Mouse (Mus musculus) intestine, embryonic 15.5 days (tissue): Measurements from ENCODE around the gene Pigw. TPM values are rescaled to one million over a fixed set of nuclear protein-coding genes. Genes with fewer than 3 reads are reported as not detected.

Source experiments
- ATAC-seq: fragments of 200-750 bp; cut with Nextera tagmentation; 2 replicates; pipeline ENCODE4 v1.8.0; 2017; ENCODE audit warnings: moderate TSS enrichment, moderate library complexity
- H3K27ac ChIP-seq: fragments of 300-500 bp; sonication (generic); 2 replicates; pipeline ENCODE4 v1.5.1; 2015; ENCODE audit warnings: mild to moderate bottlenecking, inconsistent platforms
- H3K27me3 ChIP-seq: fragments of 300-500 bp; sonication (generic); replicated peaks from 2 replicates; pipeline ENCODE4 v1.6.1; 2015; ENCODE audit warnings: inconsistent platforms
- H3K36me3 ChIP-seq: fragments of 300-500 bp; sonication (generic); 2 replicates; pipeline ENCODE4 v1.6.1; 2015; ENCODE audit warnings: inconsistent platforms
- H3K4me1 ChIP-seq: fragments of 300-500 bp; sonication (generic); replicated peaks from 2 replicates; pipeline ENCODE4 v1.6.1; 2015; ENCODE audit warnings: inconsistent platforms
- H3K4me2 ChIP-seq: fragments of 300-500 bp; sonication (generic); replicated peaks from 2 replicates; pipeline ENCODE4 v1.6.1; 2015; ENCODE audit warnings: mild to moderate bottlenecking, inconsistent platforms
- H3K4me3 ChIP-seq: fragments of 300-500 bp; sonication (generic); replicated peaks from 2 replicates; pipeline ENCODE4 v1.5.1; 2015; ENCODE audit warnings: inconsistent platforms
- H3K9ac ChIP-seq: fragments of 300-500 bp; sonication (generic); 2 replicates; pipeline ENCODE4 v1.6.1; 2015; ENCODE audit warnings: inconsistent platforms
- H3K9me3 ChIP-seq: fragments of 300-500 bp; sonication (generic); 2 replicates; pipeline ENCODE4 v1.6.1; 2016; ENCODE audit warnings: inconsistent platforms
- WGBS: fragments of 180-500 bp; shearing (Covaris S2); methylation state at CpG from one replicate; pipeline ENCODE4 v1.1.7; 2015; 5-methylcytosine and 5-hydroxymethylcytosine counted together
- polyA plus RNA-seq: library from polyadenylated mRNA; unstranded; fragments of >200 nt; fragmentation: Nextera tagmentation; extraction: Ambion mirVana; gene quantifications from 2 replicates; pipeline ENCODE4 v1.2.1, GENCODE M21; 2015

The Pigw gene
- polyA plus RNA-seq, 1 experiment from 2014 or later = 3.4 TPM

GRCm38 (mm10) chr11:84904597-84905144 lies 24.6 kb upstream of the Pigw start:
- Histone ChIP-seq H3K27ac (no peak overlapping the region), H3K27me3 (no peaks in the 10 kb centered on the region), H3K4me2 (no peak overlapping the region), H3K4me1 (no peaks in the 10 kb centered on the region), H3K36me3 (peaks cover 37% of the 10 kb centered on the region), H3K9me3 (no peaks in the 10 kb centered on the region), H3K4me3 (no peak overlapping the region), H3K9ac (no peak overlapping the region)
- ATAC-seq = no peak
- 84% methylated on average over 9 of the region's 9 CpGs for WGBS

DNA sequence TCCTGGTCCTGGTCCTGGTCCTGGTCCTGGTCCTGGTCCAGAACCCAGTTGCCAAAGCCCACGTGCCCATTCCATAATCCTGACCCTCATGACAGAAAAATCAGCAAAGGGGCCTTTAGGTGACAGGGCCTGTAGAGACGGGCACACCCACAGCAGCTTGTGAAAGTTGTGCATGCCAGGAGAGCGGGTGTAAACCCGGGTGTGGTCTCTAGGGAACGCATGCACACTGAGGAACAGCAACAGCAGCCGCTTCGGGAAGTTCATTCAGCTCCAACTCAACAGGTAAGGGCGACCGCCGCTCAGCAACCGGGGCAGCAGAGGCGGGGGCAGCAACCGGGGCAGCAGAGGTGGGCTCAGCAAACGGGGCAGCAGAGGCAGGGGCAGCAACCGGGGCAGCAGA lies 13.0 kb upstream of the Pigw start:
- Histone ChIP-seq H3K4me1 (no peaks in the 10 kb centered on the region), H3K9ac (no peak overlapping the region), H3K9me3 (no peaks in the 10 kb centered on the region), H3K4me2 (no peak overlapping the region), H3K4me3 (no peak overlapping the region), H3K36me3 (peaks cover 27% of the 10 kb centered on the region), H3K27ac (no peak overlapping the region), H3K27me3 (no peaks in the 10 kb centered on the region)
- 82% methylated on average over 15 of the region's 15 CpGs for WGBS
- ATAC-seq = no peak

- Histone ChIP-seq H3K9ac (no peak overlapping the region), H3K4me1 (no peaks in the 10 kb centered on the region), H3K36me3 (peaks cover 22% of the 10 kb centered on the region), H3K9me3 (no peaks in the 10 kb centered on the region), H3K27me3 (no peaks in the 10 kb centered on the region), H3K4me2 (no peak overlapping the region), H3K27ac (no peak overlapping the region), H3K4me3 (no peak overlapping the region)
- no peak for ATAC-seq
- 93% methylated on average over 7 of the region's 7 CpGs for WGBS
These were observed 11.6 kb upstream of the Pigw start for GRCm38 (mm10) chr11:84891705-84892104.

DNA sequence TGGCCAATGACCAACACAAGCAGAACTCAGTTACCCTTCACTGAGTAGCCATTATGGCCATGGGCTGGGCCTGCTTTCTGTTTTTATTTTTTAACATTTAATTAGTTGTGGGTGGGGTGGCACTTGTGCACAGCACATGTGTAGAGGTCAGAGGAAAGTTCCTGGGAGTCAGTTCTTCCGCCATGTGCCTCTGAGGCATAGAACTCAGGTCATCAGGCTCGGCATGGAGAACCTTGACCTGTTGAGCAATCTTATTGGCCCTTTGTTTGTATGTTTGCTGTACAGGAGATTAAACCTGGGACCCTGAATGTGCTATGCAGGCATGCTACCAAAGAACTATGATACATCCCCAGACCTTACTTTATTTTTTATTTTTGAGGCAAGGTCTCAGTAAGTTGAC lies 9.4 kb upstream of the Pigw start:
- Histone ChIP-seq H3K9me3 (no peaks in the 10 kb centered on the region), H3K27me3 (no peaks in the 10 kb centered on the region), H3K9ac (no peak overlapping the region), H3K4me2 (no peak overlapping the region), H3K27ac (no peak overlapping the region), H3K4me1 (0 out of 2 replicates have a peak, but pooled peaks cover 3% of the 10 kb centered on the region), H3K4me3 (no peak overlapping the region), H3K36me3 (peaks cover 19% of the 10 kb centered on the region; the same call in 1 of the 2 replicates)
- ATAC-seq = no peak
- 86% methylated on average over 2 of the region's 2 CpGs for WGBS

DNA sequence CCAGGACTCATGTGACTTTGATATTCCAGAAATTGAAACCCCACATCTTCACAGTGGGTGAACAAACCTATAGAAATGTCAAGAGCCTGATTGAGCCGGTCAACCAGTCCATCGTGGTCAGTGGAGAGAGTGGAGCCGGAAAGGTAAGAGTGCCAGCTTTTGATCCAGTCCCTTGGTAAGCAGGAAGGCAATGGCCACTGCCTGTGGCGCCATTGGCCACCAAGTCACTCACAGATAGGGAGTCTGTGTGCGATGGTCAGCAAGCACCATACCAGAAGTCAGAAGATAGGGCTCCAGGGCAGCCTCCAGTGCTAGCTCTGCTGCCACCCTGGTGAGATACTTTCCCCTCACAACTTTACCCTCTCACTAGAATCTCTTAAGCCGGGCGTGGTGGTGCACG lies 7.9 kb upstream of the Pigw start:
- 0 out of 2 replicates have a peak, but pooled peaks cover 3% of the 10 kb centered on the region for H3K4me1 ChIP-seq
- H3K27ac ChIP-seq = no peak overlapping the region
- H3K4me2 ChIP-seq = no peak overlapping the region
- 98% methylated on average over 8 of the region's 8 CpGs for WGBS
- no peaks in the 10 kb centered on the region for H3K27me3 ChIP-seq
- no peak overlapping the region for H3K4me3 ChIP-seq
- H3K9me3 ChIP-seq = no peaks in the 10 kb centered on the region
- peaks cover 23% of the 10 kb centered on the region; the same call in 1 of the 2 replicates for H3K36me3 ChIP-seq
- H3K9ac ChIP-seq = no peak overlapping the region
- no peak for ATAC-seq

- no peaks in the 10 kb centered on the region for H3K27me3 ChIP-seq
- H3K9ac ChIP-seq = no peak overlapping the region
- H3K4me3 ChIP-seq = no peak overlapping the region
- H3K36me3 ChIP-seq = peaks cover 19% of the 10 kb centered on the region; the same call in 1 of the 2 replicates
- no peak overlapping the region; the same call in 1 of the 2 replicates for H3K4me2 ChIP-seq
- WGBS = 79% methylated on average over 11 of the region's 11 CpGs
- ATAC-seq = peak; percentile 93
- H3K9me3 ChIP-seq = no peaks in the 10 kb centered on the region
- 0 out of 2 replicates have a peak, but pooled peaks cover 3% of the 10 kb centered on the region for H3K4me1 ChIP-seq
- peak overlapping the region; percentile 74 for H3K27ac ChIP-seq
These were observed 6.9 kb upstream of the Pigw start for GRCm38 (mm10) chr11:84886767-84887511.

- Histone ChIP-seq H3K9ac (no peak overlapping the region), H3K27ac (peak overlapping the region; percentile 74; the same call in 1 of the 2 replicates), H3K27me3 (no peaks in the 10 kb centered on the region), H3K9me3 (no peaks in the 10 kb centered on the region), H3K4me3 (no peak overlapping the region), H3K4me2 (no peak overlapping the region), H3K36me3 (peaks cover 16% of the 10 kb centered on the region; the same call in 1 of the 2 replicates), H3K4me1 (0 out of 2 replicates have a peak, but pooled peaks cover 3% of the 10 kb centered on the region)
- 83% methylated on average over 5 of the region's 5 CpGs for WGBS
- ATAC-seq = peak; percentile 26; the same call in 1 of the 2 replicates
These were observed 6.2 kb upstream of the Pigw start for GRCm38 (mm10) chr11:84886236-84886635.

DNA sequence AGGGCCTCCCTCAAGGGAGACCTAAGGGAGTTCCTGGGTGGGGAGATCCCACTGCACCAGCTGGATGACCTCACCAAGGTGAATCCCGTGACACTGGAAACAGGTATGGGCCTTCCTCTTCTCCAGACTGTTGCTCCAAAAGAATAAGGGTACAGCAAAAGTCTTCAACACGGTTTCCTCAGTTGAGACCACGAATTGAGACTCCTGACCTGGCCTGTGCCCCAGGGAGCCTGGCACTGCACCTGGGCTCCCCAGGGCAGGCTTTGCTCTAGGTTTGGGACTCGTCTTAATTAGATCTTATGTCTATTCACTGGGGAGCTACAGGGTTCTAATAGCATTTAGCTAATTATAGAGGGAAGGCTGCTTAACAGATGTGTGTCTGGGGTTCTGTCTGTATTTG lies 5.2 kb upstream of the Pigw start:
- no peak overlapping the region for H3K4me3 ChIP-seq
- H3K4me1 ChIP-seq = 0 out of 2 replicates have a peak, but pooled peaks cover 3% of the 10 kb centered on the region
- H3K27me3 ChIP-seq = no peaks in the 10 kb centered on the region
- no peak overlapping the region for H3K27ac ChIP-seq
- H3K36me3 ChIP-seq = peaks cover 16% of the 10 kb centered on the region; the same call in 1 of the 2 replicates
- 86% methylated on average over 4 of the region's 4 CpGs for WGBS
- H3K9me3 ChIP-seq = no peaks in the 10 kb centered on the region
- no peak overlapping the region for H3K4me2 ChIP-seq
- H3K9ac ChIP-seq = no peak overlapping the region
- ATAC-seq = no peak

- Histone ChIP-seq H3K4me2 (no peak overlapping the region), H3K9me3 (no peaks in the 10 kb centered on the region), H3K27ac (no peak overlapping the region), H3K9ac (no peak overlapping the region), H3K36me3 (0 out of 2 replicates have a peak, but pooled peaks cover 7% of the 10 kb centered on the region), H3K4me1 (peaks cover 8% of the 10 kb centered on the region; the same call in 1 of the 2 replicates), H3K4me3 (no peak overlapping the region), H3K27me3 (no peaks in the 10 kb centered on the region)
- WGBS = 89% methylated on average over 7 of the region's 7 CpGs
- no peak for ATAC-seq
These were observed 2.3 kb upstream of the Pigw start for GRCm38 (mm10) chr11:84882346-84882745.

GRCm38 (mm10) chr11:84880971-84881370 lies 886 bp upstream of the Pigw start:
- Histone ChIP-seq H3K4me1 (peaks cover 5% of the 10 kb centered on the region; the same call in 1 of the 2 replicates), H3K9ac (peak overlapping the region; percentile 68), H3K27me3 (no peaks in the 10 kb centered on the region), H3K4me2 (peak overlapping the region; percentile 85), H3K4me3 (peak overlapping the region; percentile 74), H3K36me3 (0 out of 2 replicates have a peak, but pooled peaks cover 3% of the 10 kb centered on the region), H3K9me3 (no peaks in the 10 kb centered on the region), H3K27ac (peak overlapping the region; percentile 91)
- WGBS = 40% methylated on average over 9 of the region's 9 CpGs
- ATAC-seq = peak; percentile 9

DNA sequence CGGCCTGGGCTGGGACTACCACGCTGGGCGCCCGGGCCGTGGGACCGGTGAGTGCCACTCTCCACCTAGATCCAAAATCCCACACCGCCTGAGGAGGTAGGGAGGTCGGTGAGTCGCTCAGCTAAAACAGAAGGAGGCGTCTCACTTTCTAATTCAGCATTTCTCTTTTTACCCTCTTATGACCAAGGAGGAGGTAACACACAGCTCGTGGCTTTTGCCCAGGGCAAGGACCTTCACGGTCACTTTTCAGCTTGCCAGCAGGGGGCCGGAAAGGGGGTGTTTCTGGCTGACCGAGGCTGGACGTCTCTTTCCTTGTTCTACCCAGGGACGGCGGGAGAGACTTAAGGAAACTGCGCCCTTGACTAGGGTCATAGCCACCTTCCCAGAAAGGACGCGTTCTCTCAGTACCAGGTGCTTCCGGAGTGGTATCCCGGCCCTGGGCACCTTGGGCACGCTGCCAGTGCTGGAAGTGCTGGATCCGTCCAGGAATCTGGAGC lies 428 bp upstream of the Pigw start:
- WGBS = under 1% methylated on average over 24 of the region's 24 CpGs
- H3K27me3 ChIP-seq = no peaks in the 10 kb centered on the region
- peak; percentile 78 for ATAC-seq
- H3K4me1 ChIP-seq = peaks cover 5% of the 10 kb centered on the region; the same call in 1 of the 2 replicates
- H3K4me2 ChIP-seq = peak overlapping the region; percentile 85
- 0 out of 2 replicates have a peak, but pooled peaks cover 3% of the 10 kb centered on the region for H3K36me3 ChIP-seq
- peak overlapping the region; percentile 74 for H3K4me3 ChIP-seq
- peak overlapping the region; percentile 68 for H3K9ac ChIP-seq
- no peaks in the 10 kb centered on the region for H3K9me3 ChIP-seq
- peak overlapping the region; percentile 91 for H3K27ac ChIP-seq

DNA sequence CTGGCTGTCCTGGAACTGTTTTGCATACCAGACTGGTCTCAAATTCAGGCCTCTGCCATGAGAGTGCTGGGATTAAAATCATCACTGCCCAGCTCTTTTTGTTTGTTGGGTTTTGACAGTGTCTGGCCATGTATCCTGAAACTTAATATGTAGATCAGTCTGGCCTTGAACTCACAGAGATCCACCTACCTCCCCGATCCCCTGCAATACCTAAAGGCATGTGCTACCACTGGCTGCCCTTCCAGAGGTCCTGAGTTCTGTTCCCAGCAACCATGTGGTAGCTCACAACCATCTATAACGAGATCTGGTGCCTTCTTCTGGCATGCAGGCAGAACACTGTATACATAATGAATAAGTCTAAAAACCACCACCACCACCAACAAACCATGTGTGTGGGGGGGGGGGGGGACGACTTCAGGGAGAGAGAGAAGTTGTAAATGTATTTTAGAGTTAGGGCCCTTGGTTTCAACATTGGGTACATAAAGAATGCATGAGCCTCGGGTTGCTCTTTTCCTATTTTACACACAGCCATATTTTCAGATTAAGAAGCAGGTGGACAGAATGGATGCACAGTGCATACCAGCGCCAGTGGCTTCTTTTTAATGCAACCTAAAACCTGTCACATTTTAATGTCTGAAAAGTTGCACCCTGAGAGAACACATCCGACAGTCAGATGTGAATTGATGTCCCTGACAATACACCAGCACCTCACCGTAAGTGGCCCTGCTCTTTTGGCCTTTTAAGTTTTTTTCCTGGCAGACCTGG lies 896 bp downstream of the Pigw start:
- Histone ChIP-seq H3K36me3 (0 out of 2 replicates have a peak, but pooled peaks cover 3% of the 10 kb centered on the region), H3K9me3 (no peaks in the 10 kb centered on the region), H3K27me3 (no peaks in the 10 kb centered on the region), H3K4me1 (peaks cover 5% of the 10 kb centered on the region; the same call in 1 of the 2 replicates), H3K9ac (peak overlapping the region; percentile 68), H3K4me2 (peak overlapping the region; percentile 85), H3K4me3 (peak overlapping the region; percentile 74), H3K27ac (peak overlapping the region; percentile 91)
- ATAC-seq = no peak
- WGBS = 13% methylated on average over 7 of the region's 7 CpGs
